Mouse (Mus musculus) E14TG2a.4 (cell line): ENCODE measurements around the gene Ecpas.

ENCODE experiments used
- H3K27me3 ChIP-seq: 2 replicates; pipeline ENCODE4 v1.6.1; 2014; ENCODE audit warnings: low read length, control low read depth; ENCODE audit not compliant: insufficient read depth
- H3K36me3 ChIP-seq: 2 replicates; pipeline ENCODE4 v1.6.1; 2014; ENCODE audit warnings: low read length, control low read depth; ENCODE audit not compliant: insufficient read depth
- H3K4me1 ChIP-seq: replicated peaks from 2 replicates; pipeline ENCODE4 v1.6.1; 2014; ENCODE audit warnings: low read depth, low read length, control low read depth
- H3K4me3 ChIP-seq: replicated peaks from 2 replicates; pipeline ENCODE4 v1.5.1; 2014; ENCODE audit warnings: mild to moderate bottlenecking, low read length
- H3K9me3 ChIP-seq: 2 replicates; pipeline ENCODE4 v1.6.1; 2014; ENCODE audit warnings: low read length, control low read depth
- CTCF ChIP-seq: conservative IDR thresholded peaks from 2 replicates; pipeline ENCODE4 v1.5.1; 2014; ENCODE audit warnings: low read length
- NANOG ChIP-seq: IDR thresholded peaks from 2 replicates; pipeline ENCODE4 v1.6.1; 2014; ENCODE audit warnings: borderline replicate concordance, low read length, mixed read lengths
- POU5F1 ChIP-seq: IDR thresholded peaks from 2 replicates; pipeline ENCODE4 v1.6.1; 2014; ENCODE audit warnings: low read length, borderline replicate concordance

Ecpas gene

GRCm38 (mm10) chr4:58941638-58942037, 29.1 kb upstream of the Ecpas start:
- Histone ChIP-seq H3K36me3 (no peaks in the 10 kb centered on the region), H3K4me1 (peaks cover 6% of the 10 kb centered on the region), H3K4me3 (no peak overlapping the region), H3K9me3 (peaks cover 10% of the 10 kb centered on the region), H3K27me3 (peaks cover 54% of the 10 kb centered on the region)
- TF ChIP-seq POU5F1: no peak
- no peak for TF ChIP-seq CTCF
- no peak for TF ChIP-seq NANOG

GRCm38 (mm10) chr4:58935846-58936245, 23.3 kb upstream of the Ecpas start:
- no peaks in the 10 kb centered on the region for H3K9me3 ChIP-seq
- H3K36me3 ChIP-seq: no peaks in the 10 kb centered on the region
- H3K4me3 ChIP-seq: no peak overlapping the region
- TF ChIP-seq NANOG (no peak; the same call in 1 of the 2 replicates), CTCF (no peak)
- H3K27me3 ChIP-seq: peaks cover 28% of the 10 kb centered on the region
- H3K4me1 ChIP-seq: peaks cover 4% of the 10 kb centered on the region; the same call in 1 of the 2 replicates

- Histone ChIP-seq H3K4me3 (no peak overlapping the region), H3K27me3 (peaks cover 22% of the 10 kb centered on the region), H3K9me3 (no peaks in the 10 kb centered on the region), H3K36me3 (no peaks in the 10 kb centered on the region), H3K4me1 (peaks cover 4% of the 10 kb centered on the region; the same call in 1 of the 2 replicates)
- TF ChIP-seq CTCF: no peak; the same call in 1 of the 2 replicates
- TF ChIP-seq POU5F1: no peak
- TF ChIP-seq NANOG: no peak
These were observed 22.4 kb upstream of the Ecpas start for GRCm38 (mm10) chr4:58934746-58935476.

GRCm38 (mm10) chr4:58934308-58934707, 21.8 kb upstream of the Ecpas start:
- TF ChIP-seq CTCF (no peak), POU5F1 (no peak), NANOG (no peak)
- Histone ChIP-seq H3K4me3 (no peak overlapping the region), H3K4me1 (peaks cover 4% of the 10 kb centered on the region; the same call in 1 of the 2 replicates), H3K27me3 (peaks cover 18% of the 10 kb centered on the region), H3K9me3 (no peaks in the 10 kb centered on the region), H3K36me3 (no peaks in the 10 kb centered on the region)

- H3K36me3 ChIP-seq: no peaks in the 10 kb centered on the region
- no peak for TF ChIP-seq CTCF
- no peak for TF ChIP-seq POU5F1
- no peak for TF ChIP-seq NANOG
These were observed 20.0 kb upstream of the Ecpas start for GRCm38 (mm10) chr4:58932541-58932940.

GRCm38 (mm10) chr4:58927661-58928060, 15.1 kb upstream of the Ecpas start:
- TF ChIP-seq CTCF: peak; percentile 94
- no peak for TF ChIP-seq POU5F1
- H3K36me3 ChIP-seq: no peaks in the 10 kb centered on the region
- H3K9me3 ChIP-seq: no peaks in the 10 kb centered on the region
- no peaks in the 10 kb centered on the region for H3K4me1 ChIP-seq
- no peak overlapping the region for H3K4me3 ChIP-seq
- peaks cover 20% of the 10 kb centered on the region for H3K27me3 ChIP-seq

More at GRCm38 (mm10) chr4:58932541-58932940, 20.0 kb upstream of the Ecpas start:
- H3K4me1 ChIP-seq: peaks cover 4% of the 10 kb centered on the region; the same call in 1 of the 2 replicates
- H3K27me3 ChIP-seq: peaks cover 18% of the 10 kb centered on the region
- H3K9me3 ChIP-seq: no peaks in the 10 kb centered on the region
- H3K4me3 ChIP-seq: no peak overlapping the region

GRCm38 (mm10) chr4:58926120-58926519, 13.6 kb upstream of the Ecpas start:
- H3K9me3 ChIP-seq: 0 out of 2 replicates have a peak, but pooled peaks cover 1% of the 10 kb centered on the region
- no peaks in the 10 kb centered on the region for H3K4me1 ChIP-seq
- TF ChIP-seq CTCF (no peak), NANOG (no peak), POU5F1 (no peak)
- H3K36me3 ChIP-seq: no peaks in the 10 kb centered on the region
- H3K4me3 ChIP-seq: no peak overlapping the region
- peaks cover 15% of the 10 kb centered on the region for H3K27me3 ChIP-seq

- TF ChIP-seq CTCF: no peak
- no peak for TF ChIP-seq NANOG
- TF ChIP-seq POU5F1: no peak
- H3K9me3 ChIP-seq: 0 out of 2 replicates have a peak, but pooled peaks cover 5% of the 10 kb centered on the region
- peaks cover 19% of the 10 kb centered on the region for H3K27me3 ChIP-seq
- H3K36me3 ChIP-seq: no peaks in the 10 kb centered on the region
- no peak overlapping the region for H3K4me3 ChIP-seq
- H3K4me1 ChIP-seq: no peaks in the 10 kb centered on the region
These were observed 13.1 kb upstream of the Ecpas start for GRCm38 (mm10) chr4:58925664-58926063.
